Comparison of ENCODE assay signal across 8 mouse cellular contexts in the genomic region with DNA sequence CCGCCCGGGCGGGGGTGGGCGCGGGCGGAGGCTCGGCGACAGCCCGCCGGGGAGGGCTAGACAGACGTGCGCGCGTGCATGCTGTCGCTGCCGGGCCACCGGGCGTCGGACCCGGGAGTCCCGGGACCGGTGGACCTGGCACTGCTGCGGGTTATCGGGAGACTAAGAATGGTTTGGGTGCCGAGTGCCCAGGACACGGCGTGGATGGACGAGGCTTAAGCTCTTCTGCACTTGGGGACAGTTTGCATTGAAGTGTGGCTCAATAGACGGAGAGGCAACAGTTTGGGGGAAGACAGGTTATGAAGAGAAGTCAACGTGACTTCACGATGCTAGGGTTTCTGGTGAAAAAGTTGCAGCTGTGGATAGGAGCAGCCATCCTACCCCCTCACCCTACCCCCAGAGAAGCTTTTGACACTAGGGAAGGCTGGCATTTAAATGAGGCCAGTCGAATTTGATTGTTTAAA. TPM values are rescaled to one million over a fixed set of nuclear protein-coding genes. Genes with fewer than 3 reads are reported as not detected.
DNase-seq lines count a peak whose midpoint lies in the region; ATAC-seq and TF ChIP-seq lines count a peak whose summit lies in the region.

No protein-coding gene starts in this region.

- no peak for ATAC-seq in lung, embryonic 15.5 days (ENCODE audit: borderline replicate concordance, extremely low read depth, low FRiP score, low TSS enrichment)
- no peak for ATAC-seq in embryonic facial prominence, embryonic 13.5 days (ENCODE audit: insufficient number of reproducible peaks, insufficient read depth, low FRiP score, low TSS enrichment, low read depth)
- ATAC-seq in hindbrain, postnatal 0 days = no peak
- no peak for ATAC-seq in midbrain, embryonic 13.5 days
- no peak for ATAC-seq in monocyte, adult 5-6 weeks (replicated peaks; ENCODE audit: insufficient number of reproducible peaks, low FRiP score, low TSS enrichment, poor library complexity, severe bottlenecking)

- H3K27me3 ChIP-seq in lung, embryonic 15.5 days = no peaks in the 10 kb centered on the region
- no peaks in the 10 kb centered on the region for H3K27me3 ChIP-seq in embryonic facial prominence, embryonic 13.5 days
- H3K27me3 ChIP-seq in hindbrain, postnatal 0 days (ENCODE audit: insufficient read depth, low read length) = no peaks in the 10 kb centered on the region
- no peaks in the 10 kb centered on the region for H3K27me3 ChIP-seq in midbrain, embryonic 13.5 days

- TF ChIP-seq CTCF in hindbrain, postnatal 0 days (IDR thresholded peaks at IDR 0.05; ENCODE audit: low read depth) = no peak

- under 1% methylated on average over 30 of the region's 32 CpGs for WGBS in lung, embryonic 15.5 days
- WGBS in embryonic facial prominence, embryonic 13.5 days = under 1% methylated on average over 32 of the region's 32 CpGs
- under 1% methylated on average over 32 of the region's 32 CpGs for WGBS in hindbrain, postnatal 0 days
- WGBS in midbrain, embryonic 13.5 days = under 1% methylated on average over 31 of the region's 32 CpGs

- peaks cover 30% of the 10 kb centered on the region for H3K4me1 ChIP-seq in lung, embryonic 15.5 days
- H3K4me1 ChIP-seq in embryonic facial prominence, embryonic 13.5 days = peaks cover 33% of the 10 kb centered on the region
- peaks cover 7% of the 10 kb centered on the region; the same call in 1 of the 2 replicates for H3K4me1 ChIP-seq in hindbrain, postnatal 0 days (ENCODE audit: insufficient read depth, low read length)
- H3K4me1 ChIP-seq in midbrain, embryonic 13.5 days (replicated peaks) = peaks cover 55% of the 10 kb centered on the region

- H3K4me3 ChIP-seq in lung, embryonic 15.5 days = peak overlapping the region; percentile 66
- H3K4me3 ChIP-seq in embryonic facial prominence, embryonic 13.5 days = peak overlapping the region; percentile 90
- H3K4me3 ChIP-seq in hindbrain, postnatal 0 days (ENCODE audit: low read length) = peak overlapping the region; percentile 90
- peak overlapping the region; percentile 90 for H3K4me3 ChIP-seq in midbrain, embryonic 13.5 days (replicated peaks)

- DNase-seq in adrenal gland, postnatal 14 days = peak; percentile 50
- no peak for DNase-seq in adrenal gland, postnatal 4 days (ENCODE audit: low spot score in 2 of 2)
- no peak for DNase-seq in lung, postnatal 4 days
- DNase-seq in hindbrain, postnatal 0 days (ENCODE audit: low spot score) = no peak

- H3K4me2 ChIP-seq in lung, embryonic 15.5 days = peak overlapping the region; percentile 80
- H3K4me2 ChIP-seq in embryonic facial prominence, embryonic 13.5 days = peak overlapping the region; percentile 80
- H3K4me2 ChIP-seq in hindbrain, postnatal 0 days (ENCODE audit: low read depth, low read length) = peak overlapping the region; percentile 62
- peak overlapping the region; percentile 80 for H3K4me2 ChIP-seq in midbrain, embryonic 13.5 days (replicated peaks)

- no peaks in the 10 kb centered on the region for H3K9me3 ChIP-seq in lung, embryonic 15.5 days
- H3K9me3 ChIP-seq in embryonic facial prominence, embryonic 13.5 days = no peaks in the 10 kb centered on the region
- H3K9me3 ChIP-seq in hindbrain, postnatal 0 days (ENCODE audit: low read length) = no peaks in the 10 kb centered on the region
- H3K9me3 ChIP-seq in midbrain, embryonic 13.5 days = no peaks in the 10 kb centered on the region

- H3K9ac ChIP-seq in lung, embryonic 15.5 days = peak overlapping the region; percentile 61
- peak overlapping the region; percentile 98 for H3K9ac ChIP-seq in embryonic facial prominence, embryonic 13.5 days
- H3K9ac ChIP-seq in hindbrain, postnatal 0 days (replicated peaks; ENCODE audit: low read length) = peak overlapping the region; percentile 95
- peak overlapping the region; percentile 92 for H3K9ac ChIP-seq in midbrain, embryonic 13.5 days (replicated peaks)

- peak overlapping the region; percentile 77 for H3K27ac ChIP-seq in lung, embryonic 15.5 days
- peak overlapping the region; percentile 89 for H3K27ac ChIP-seq in embryonic facial prominence, embryonic 13.5 days
- peak overlapping the region; percentile 95 for H3K27ac ChIP-seq in hindbrain, postnatal 0 days
- peak overlapping the region; percentile 97 for H3K27ac ChIP-seq in midbrain, embryonic 13.5 days

- no peaks in the 10 kb centered on the region for H3K36me3 ChIP-seq in lung, embryonic 15.5 days
- H3K36me3 ChIP-seq in embryonic facial prominence, embryonic 13.5 days = no peaks in the 10 kb centered on the region
- no peaks in the 10 kb centered on the region for H3K36me3 ChIP-seq in hindbrain, postnatal 0 days (ENCODE audit: insufficient read depth, low read length)
- H3K36me3 ChIP-seq in midbrain, embryonic 13.5 days = no peaks in the 10 kb centered on the region

RNA-seq across cellular contexts. Expression of gene Mboat2, which starts 1.3 kb away (rescaled TPM):
- 17.1 and 17.9 TPM in 2 replicates for total RNA-seq in adrenal gland, postnatal 14 days (2021)
- total RNA-seq in adrenal gland, postnatal 4 days (2021) = 10 to 100 TPM; 25.9 to 27.1 TPM
- polyA plus RNA-seq in lung, embryonic 15.5 days (2015; fragmentation: Nextera tagmentation; extraction: Ambion mirVana) = 41.0 and 42.5 TPM in 2 replicates
- polyA plus RNA-seq in embryonic facial prominence, embryonic 13.5 days (2015; fragmentation: Nextera tagmentation; extraction: Ambion mirVana) = 49.9 and 51.8 TPM in 2 replicates
- total RNA-seq in hindbrain, postnatal 0 days (2014; rRNA removed) = 60.2 and 67.7 TPM in 2 replicates
- 73.0 and 77.0 TPM in 2 replicates for polyA plus RNA-seq in hindbrain, postnatal 0 days (2015; fragmentation: Nextera tagmentation; extraction: Ambion mirVana)
- 75.6 and 81.0 TPM in 2 replicates for polyA plus RNA-seq in midbrain, embryonic 13.5 days (2015; fragmentation: Nextera tagmentation; extraction: Ambion mirVana)
- total RNA-seq in monocyte, adult 5-6 weeks (2017) = 3.0 to 7.7 TPM (median 4.0 TPM) in 3 replicates
